Mouse (Mus musculus) cortical plate, adult 2 months (tissue): ENCODE data around the gene Rln3.

Experiments
- CTCF ChIP-seq: fragments of 200-500 bp; IDR thresholded peaks from 2 replicates; pipeline ENCODE4 v1.5.1; 2011; ENCODE audit warnings: mild to moderate bottlenecking, control low read depth, low read length; ENCODE audit not compliant: insufficient read depth; ENCODE audit errors: extremely low read depth
- POLR2A ChIP-seq: fragments of 200-500 bp; IDR thresholded peaks from 2 replicates; pipeline ENCODE4 v1.6.1; 2011; ENCODE audit warnings: mild to moderate bottlenecking, low read length, control low read depth; ENCODE audit not compliant: insufficient read depth; ENCODE audit errors: extremely low read depth

- TF ChIP-seq CTCF, result no peak
- TF ChIP-seq POLR2A, result no peak
Measured at GRCm38 (mm10) chr8:84052746-84053145, 7.9 kb upstream of the Rln3 start.
